Mouse (Mus musculus): ENCODE data around the gene Veph1. TPM values are rescaled to one million over a fixed set of nuclear protein-coding genes. Genes with fewer than 3 reads are reported as not detected.

The Veph1 gene
- total and polyA plus RNA-seq, 3 experiments, result not detected

- no peak for DNase-seq (ENCODE audit: extremely low read depth)
- in situ Hi-C loops (cut with MboI; ENCODE audit: low pct_ligation_motif_present, low pct_unique_long_range_greater_than_20kb, low sequenced_read_pairs) (no loop called here), dilution Hi-C loops (cut with MboI; ENCODE audit: extremely low pct_ligation_motif_present, extremely low pct_unique_long_range_greater_than_20kb, low sequenced_read_pairs) (no loop called here)
- Histone ChIP-seq H3K36me3 (replicated peaks in 1 of 2; ENCODE audit: control insufficient read depth in 1 of 2, insufficient read depth in 1 of 2, low read length in 1 of 2) (no peaks in the 10 kb centered on the region), H3K4me2 (ENCODE audit: insufficient read depth, low read depth, poor library complexity, severe bottlenecking) (no peak overlapping the region), H3K4me3 (replicated peaks in 1 of 3; ENCODE audit: low read depth in 2 of 3, low read length in 2 of 3, poor library complexity in 1 of 3) (no peak overlapping the region), H3K9ac (ENCODE audit: insufficient read depth, low read depth) (no peak overlapping the region), H3K27ac (ENCODE audit: insufficient read depth, low read depth) (no peak overlapping the region), H3K9me3 (replicated peaks; ENCODE audit: low read length) (no peaks in the 10 kb centered on the region), H3K27me3 (replicated peaks) (no peaks in the 10 kb centered on the region), H3K79me2 (replicated peaks; ENCODE audit: control insufficient read depth, extremely low read depth, insufficient read depth, poor library complexity, severe bottlenecking) (no peaks in the 10 kb centered on the region), H3K4me1 (ENCODE audit: control insufficient read depth in 1 of 2, insufficient read depth in 2 of 2) (peaks cover 0 to 5% of the 10 kb centered on the region in 2 experiments; a peak in 2 of 4 replicates)
- TF ChIP-seq ELF1 (IDR thresholded peaks at IDR 0.05; ENCODE audit: low read depth, low read length) (no peak), USF2 (conservative IDR thresholded peaks at IDR 0.05; ENCODE audit: low read depth, low read length) (no peak), JUN (IDR thresholded peaks at IDR 0.05; ENCODE audit: insufficient read depth, low read depth, low read length) (no peak), ZKSCAN1 (IDR thresholded peaks at IDR 0.05; ENCODE audit: borderline replicate concordance, low read depth, low read length) (no peak), SMC3 (IDR thresholded peaks at IDR 0.05; ENCODE audit: low read depth, low read length) (no peak), MXI1 (IDR thresholded peaks at IDR 0.05; ENCODE audit: low read depth, low read length) (no peak), MYC (IDR thresholded peaks at IDR 0.05; ENCODE audit: low read depth, low read length) (no peak), UBTF (IDR thresholded peaks at IDR 0.05; ENCODE audit: low read depth, low read length) (no peak), CHD2 (IDR thresholded peaks at IDR 0.05; ENCODE audit: low read length) (no peak), TCF12 (IDR thresholded peaks at IDR 0.05; ENCODE audit: low read depth, low read length) (no peak), MAZ (IDR thresholded peaks at IDR 0.05; ENCODE audit: low read depth, low read length) (no peak), KAT2A (IDR thresholded peaks at IDR 0.05; ENCODE audit: insufficient replicate concordance, low read length) (no peak), NRF1 (IDR thresholded peaks at IDR 0.05; ENCODE audit: low read depth, low read length) (no peak), PAX5 (IDR thresholded peaks at IDR 0.05; ENCODE audit: low read length) (no peak)
Measured at GRCm38 (mm10) chr3:66050092-66050886, 246.3 kb downstream of the Veph1 start.

- Histone ChIP-seq H3K9ac (ENCODE audit: insufficient read depth, low read depth) (no peak overlapping the region), H3K9me3 (replicated peaks; ENCODE audit: low read length) (no peaks in the 10 kb centered on the region), H3K27ac (ENCODE audit: insufficient read depth, low read depth) (no peak overlapping the region), H3K4me3 (replicated peaks in 1 of 3; ENCODE audit: low read depth in 2 of 3, low read length in 2 of 3, poor library complexity in 1 of 3) (no peak overlapping the region), H3K4me1 (ENCODE audit: control insufficient read depth in 1 of 2, insufficient read depth in 2 of 2) (no peaks in the 10 kb centered on the region), H3K4me2 (ENCODE audit: insufficient read depth, low read depth, poor library complexity, severe bottlenecking) (no peak overlapping the region), H3K36me3 (replicated peaks in 1 of 2; ENCODE audit: control insufficient read depth in 1 of 2, insufficient read depth in 1 of 2, low read length in 1 of 2) (no peaks in the 10 kb centered on the region), H3K79me2 (replicated peaks; ENCODE audit: control insufficient read depth, extremely low read depth, insufficient read depth, poor library complexity, severe bottlenecking) (no peaks in the 10 kb centered on the region), H3K27me3 (replicated peaks) (no peaks in the 10 kb centered on the region)
- TF ChIP-seq MAZ (IDR thresholded peaks at IDR 0.05; ENCODE audit: low read depth, low read length) (no peak), MAFK (IDR thresholded peaks at IDR 0.05; ENCODE audit: insufficient replicate concordance, low read length) (no peak), SIN3A (IDR thresholded peaks at IDR 0.05; ENCODE audit: low read length) (no peak), RCOR1 (conservative IDR thresholded peaks at IDR 0.05; ENCODE audit: low read depth, low read length) (no peak), CHD1 (IDR thresholded peaks at IDR 0.05; ENCODE audit: low read depth, low read length) (no peak), ZNF384 (IDR thresholded peaks at IDR 0.05; ENCODE audit: low read depth, low read length) (no peak), ELF1 (IDR thresholded peaks at IDR 0.05; ENCODE audit: low read depth, low read length) (no peak)
- in situ Hi-C loops (cut with MboI; ENCODE audit: low pct_ligation_motif_present, low pct_unique_long_range_greater_than_20kb, low sequenced_read_pairs) (no loop called here), dilution Hi-C loops (cut with MboI; ENCODE audit: extremely low pct_ligation_motif_present, extremely low pct_unique_long_range_greater_than_20kb, low sequenced_read_pairs) (no loop called here)
- no peak for DNase-seq (ENCODE audit: extremely low read depth)
Measured at GRCm38 (mm10) chr3:66040857-66041494, 255.7 kb downstream of the Veph1 start.
